Mouse (Mus musculus) hindbrain, embryonic 15.5 days (tissue): Measurements from ENCODE around the gene Mapk9. TPM values are rescaled to one million over a fixed set of nuclear protein-coding genes. Genes with fewer than 3 reads are reported as not detected.

Experiments used
- ATAC-seq: fragments of 200-750 bp; cut with Nextera tagmentation; 2 replicates; pipeline ENCODE4 v1.8.0; 2017; ENCODE audit warnings: low read depth, moderate number of reproducible peaks, moderate TSS enrichment; ENCODE audit not compliant: low FRiP score
- H3K27ac ChIP-seq: fragments of 300-500 bp; sonication (generic); replicated peaks from 2 replicates; pipeline ENCODE4 v1.5.1; 2015; ENCODE audit warnings: mild to moderate bottlenecking, inconsistent platforms
- H3K27me3 ChIP-seq: fragments of 300-500 bp; sonication (generic); 2 replicates; pipeline ENCODE4 v1.6.1; 2015; ENCODE audit warnings: control low read depth, inconsistent platforms
- H3K36me3 ChIP-seq: fragments of 300-500 bp; sonication (generic); 2 replicates; pipeline ENCODE4 v1.6.1; 2015; ENCODE audit warnings: control low read depth, inconsistent platforms
- H3K4me1 ChIP-seq: fragments of 300-500 bp; sonication (generic); replicated peaks from 2 replicates; pipeline ENCODE4 v1.6.1; 2015; ENCODE audit warnings: control low read depth, inconsistent platforms
- H3K4me2 ChIP-seq: fragments of 300-500 bp; sonication (generic); 2 replicates; pipeline ENCODE4 v1.6.1; 2015; ENCODE audit warnings: moderate library complexity, mild to moderate bottlenecking, inconsistent platforms
- H3K4me3 ChIP-seq: fragments of 300-500 bp; sonication (generic); 2 replicates; pipeline ENCODE4 v1.5.1; 2015; ENCODE audit warnings: mild to moderate bottlenecking, inconsistent platforms
- H3K9ac ChIP-seq: fragments of 300-500 bp; sonication (generic); 2 replicates; pipeline ENCODE4 v1.6.1; 2015; ENCODE audit warnings: inconsistent platforms
- H3K9me3 ChIP-seq: fragments of 300-500 bp; sonication (generic); 2 replicates; pipeline ENCODE4 v1.6.1; 2016; ENCODE audit warnings: control low read depth, inconsistent platforms
- WGBS: fragments of 180-500 bp; shearing (Covaris S2); methylation state at CpG from one replicate; pipeline ENCODE4 v1.1.7; 2015; 5-methylcytosine and 5-hydroxymethylcytosine counted together
- polyA plus RNA-seq: library from polyadenylated mRNA; unstranded; fragments of >200 nt; fragmentation: Nextera tagmentation; extraction: Ambion mirVana; gene quantifications from 2 replicates; pipeline ENCODE4 v1.2.1, GENCODE M21; 2015

Gene Mapk9
- polyA plus RNA-seq, 1 experiment from 2014 or later: 69.5 TPM

- no peak overlapping the region for H3K27ac ChIP-seq
- no peak overlapping the region for H3K9ac ChIP-seq
- no peak overlapping the region for H3K4me2 ChIP-seq
- peaks cover 12% of the 10 kb centered on the region for H3K4me1 ChIP-seq
- no peaks in the 10 kb centered on the region for H3K36me3 ChIP-seq
- no peaks in the 10 kb centered on the region for H3K27me3 ChIP-seq
- WGBS: 74% methylated on average over 3 of the region's 3 CpGs
- no peak for ATAC-seq
- no peak overlapping the region for H3K4me3 ChIP-seq
- no peaks in the 10 kb centered on the region for H3K9me3 ChIP-seq
Measured at GRCm38 (mm10) chr11:49842718-49843117, 3.8 kb upstream of the Mapk9 start.

DNA sequence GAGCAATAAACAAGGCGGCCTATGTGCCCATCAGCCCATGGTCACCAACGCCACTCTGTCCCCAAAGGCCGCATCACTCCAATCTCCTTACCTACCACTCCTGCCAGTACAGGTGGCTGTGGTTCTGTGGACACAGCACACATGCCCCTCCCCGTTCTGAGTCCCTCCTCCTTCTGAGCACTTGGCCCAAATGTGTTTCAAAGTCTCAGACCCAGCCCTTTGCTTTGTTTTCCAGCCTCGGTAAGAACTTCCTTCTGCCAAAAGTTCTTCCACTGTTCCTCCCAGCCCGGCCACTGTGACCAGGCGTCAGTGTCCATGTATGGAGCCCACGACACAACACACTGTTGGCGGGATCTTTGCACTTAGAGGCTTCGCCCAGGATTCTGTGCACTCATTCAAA is 2.2 kb upstream of the Mapk9 start:
- Histone ChIP-seq H3K4me3 (no peak overlapping the region), H3K27me3 (no peaks in the 10 kb centered on the region), H3K36me3 (no peaks in the 10 kb centered on the region), H3K27ac (no peak overlapping the region), H3K4me2 (no peak overlapping the region), H3K9ac (no peak overlapping the region), H3K9me3 (no peaks in the 10 kb centered on the region), H3K4me1 (peaks cover 24% of the 10 kb centered on the region)
- ATAC-seq: no peak
- 92% methylated on average over 10 of the region's 10 CpGs for WGBS

GRCm38 (mm10) chr11:49844969-49845368 is 1.6 kb upstream of the Mapk9 start:
- 0 out of 2 replicates have a peak, but pooled peaks cover 3% of the 10 kb centered on the region for H3K36me3 ChIP-seq
- H3K27me3 ChIP-seq: no peaks in the 10 kb centered on the region
- no peak overlapping the region for H3K27ac ChIP-seq
- WGBS: 58% methylated on average over 3 of the region's 3 CpGs
- no peaks in the 10 kb centered on the region for H3K9me3 ChIP-seq
- H3K4me2 ChIP-seq: peak overlapping the region; percentile 78; the same call in 1 of the 2 replicates
- peaks cover 24% of the 10 kb centered on the region for H3K4me1 ChIP-seq
- no peak for ATAC-seq
- H3K9ac ChIP-seq: no peak overlapping the region
- H3K4me3 ChIP-seq: no peak overlapping the region

- WGBS: 35% methylated on average over 11 of the region's 11 CpGs
- peak overlapping the region; percentile 78 for H3K4me2 ChIP-seq
- H3K27me3 ChIP-seq: no peaks in the 10 kb centered on the region
- peak overlapping the region; percentile 87 for H3K27ac ChIP-seq
- H3K36me3 ChIP-seq: peaks cover 13% of the 10 kb centered on the region; the same call in 1 of the 2 replicates
- peak overlapping the region; percentile 87 for H3K4me3 ChIP-seq
- peak overlapping the region; percentile 42 for H3K9ac ChIP-seq
- ATAC-seq: peak; percentile 9; the same call in 1 of the 2 replicates
- H3K4me1 ChIP-seq: peaks cover 24% of the 10 kb centered on the region
- no peaks in the 10 kb centered on the region for H3K9me3 ChIP-seq
Measured at GRCm38 (mm10) chr11:49845958-49846357, 593 bp upstream of the Mapk9 start.

DNA sequence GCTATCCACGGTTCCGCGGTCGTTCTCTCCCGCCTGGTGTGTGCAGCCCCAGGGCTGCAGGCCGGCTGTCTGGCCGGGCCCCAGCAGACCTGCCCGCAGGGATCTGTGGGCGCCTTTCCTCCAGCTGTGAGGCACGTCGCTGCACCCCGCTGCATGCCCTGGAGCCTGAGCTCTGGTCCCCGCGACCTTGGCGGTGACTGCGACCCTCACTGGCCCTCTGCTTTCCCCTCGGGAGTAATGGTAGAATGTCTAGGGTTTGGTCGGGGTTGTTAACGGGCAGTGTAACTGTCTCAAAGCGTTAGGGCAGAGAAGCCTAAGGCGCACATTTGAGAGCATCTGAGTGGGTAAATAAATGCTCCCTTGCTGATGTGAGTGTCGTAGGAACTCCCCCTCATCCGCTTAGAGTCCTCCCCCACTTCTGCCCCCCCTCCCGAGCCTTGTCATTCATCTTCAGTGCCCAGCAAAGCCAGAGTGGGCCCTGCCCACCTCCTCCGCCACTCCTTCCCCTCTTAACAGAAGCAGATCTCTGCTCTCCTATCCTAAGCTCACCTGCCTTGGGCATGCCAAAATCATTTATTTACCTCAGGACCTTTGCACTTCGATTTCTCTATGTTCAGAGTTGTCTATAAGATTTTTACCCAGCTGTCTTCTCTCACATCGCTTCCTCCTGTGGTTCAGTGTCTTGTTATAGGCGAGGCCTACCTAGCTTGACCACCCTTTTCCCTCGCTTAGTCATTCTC is 690 bp downstream of the Mapk9 start:
- Histone ChIP-seq H3K9ac (peak overlapping the region; percentile 92), H3K4me2 (peak overlapping the region; percentile 78), H3K36me3 (peaks cover 13% of the 10 kb centered on the region; the same call in 1 of the 2 replicates), H3K4me1 (peaks cover 30% of the 10 kb centered on the region), H3K4me3 (peak overlapping the region; percentile 87), H3K9me3 (no peaks in the 10 kb centered on the region), H3K27ac (peak overlapping the region; percentile 87), H3K27me3 (no peaks in the 10 kb centered on the region)
- no peak for ATAC-seq
- 8% methylated on average over 29 of the region's 29 CpGs for WGBS

- peaks cover 30% of the 10 kb centered on the region for H3K4me1 ChIP-seq
- H3K36me3 ChIP-seq: peaks cover 13% of the 10 kb centered on the region; the same call in 1 of the 2 replicates
- peak overlapping the region; percentile 87 for H3K4me3 ChIP-seq
- no peaks in the 10 kb centered on the region for H3K27me3 ChIP-seq
- H3K27ac ChIP-seq: no peak overlapping the region
- WGBS: 69% methylated on average over 2 of the region's 2 CpGs
- peak overlapping the region; percentile 78 for H3K4me2 ChIP-seq
- no peaks in the 10 kb centered on the region for H3K9me3 ChIP-seq
- ATAC-seq: no peak
- H3K9ac ChIP-seq: peak overlapping the region; percentile 92
Measured at GRCm38 (mm10) chr11:49847811-49848078, 1.2 kb downstream of the Mapk9 start.

DNA sequence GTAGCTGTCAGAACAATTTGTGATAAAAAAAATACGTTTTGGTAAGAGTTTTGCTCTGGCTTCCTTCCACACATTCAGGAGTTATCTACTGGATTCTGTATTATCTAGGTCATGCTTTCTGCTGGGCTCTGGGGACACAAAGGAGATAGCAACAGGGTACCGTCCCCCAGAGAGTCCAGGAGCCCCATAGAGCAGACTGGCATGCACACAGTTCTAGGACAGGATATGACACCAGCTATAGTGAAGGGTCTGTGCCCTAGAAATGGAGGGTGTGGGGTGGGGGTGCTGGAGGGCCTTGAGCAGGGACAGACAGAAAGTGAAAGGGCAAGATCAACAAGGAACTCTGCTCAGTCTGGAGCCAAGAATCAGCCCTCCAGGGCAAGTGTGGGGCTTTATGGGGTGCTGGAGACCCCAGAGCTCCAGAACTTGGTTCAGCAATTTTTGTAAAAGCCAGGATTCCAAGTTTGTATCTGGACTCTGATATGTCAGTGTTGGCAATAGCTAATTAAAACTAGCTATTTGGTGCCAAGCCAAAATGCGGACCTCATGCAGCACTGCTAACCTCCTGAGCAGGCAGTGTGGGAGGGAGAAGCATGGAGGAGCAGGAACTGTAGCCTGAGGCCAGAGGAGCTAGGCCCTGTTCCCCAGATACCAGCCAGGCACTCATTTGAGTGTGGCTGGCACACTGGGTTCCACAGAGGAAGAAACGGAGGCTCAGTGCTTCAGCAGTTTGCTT is 1.7 kb downstream of the Mapk9 start:
- Histone ChIP-seq H3K27me3 (no peaks in the 10 kb centered on the region), H3K9ac (peak overlapping the region; percentile 92), H3K4me1 (peaks cover 30% of the 10 kb centered on the region), H3K9me3 (no peaks in the 10 kb centered on the region), H3K4me3 (peak overlapping the region; percentile 87), H3K4me2 (peak overlapping the region; percentile 78), H3K36me3 (peaks cover 13% of the 10 kb centered on the region; the same call in 1 of the 2 replicates), H3K27ac (no peak overlapping the region)
- WGBS: 52% methylated on average over 4 of the region's 4 CpGs
- no peak for ATAC-seq

DNA sequence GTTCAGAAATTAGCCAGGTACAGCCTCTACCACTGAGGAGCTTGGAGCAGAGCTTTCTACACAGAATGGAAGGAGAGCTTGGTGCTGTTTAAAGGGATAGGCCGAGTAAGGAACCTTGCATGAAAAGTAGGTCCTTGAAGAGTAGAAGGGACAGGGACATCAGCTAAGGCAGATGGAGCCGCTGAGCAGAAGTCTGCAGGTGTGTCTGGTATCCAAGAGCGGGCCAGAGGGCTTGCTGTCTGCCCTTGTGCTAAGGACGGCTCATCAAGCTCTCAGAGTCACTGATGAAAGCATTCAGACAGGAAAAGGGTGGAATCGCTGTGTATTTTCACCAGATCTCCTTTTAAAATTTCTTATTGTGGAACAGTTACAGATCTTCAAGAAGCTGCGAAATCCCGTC is 3.8 kb downstream of the Mapk9 start:
- 87% methylated on average over 7 of the region's 7 CpGs for WGBS
- peaks cover 22% of the 10 kb centered on the region; the same call in 1 of the 2 replicates for H3K36me3 ChIP-seq
- H3K27me3 ChIP-seq: no peaks in the 10 kb centered on the region
- peaks cover 30% of the 10 kb centered on the region for H3K4me1 ChIP-seq
- H3K4me2 ChIP-seq: no peak overlapping the region
- no peak overlapping the region for H3K27ac ChIP-seq
- H3K4me3 ChIP-seq: no peak overlapping the region
- H3K9ac ChIP-seq: no peak overlapping the region
- H3K9me3 ChIP-seq: no peaks in the 10 kb centered on the region
- ATAC-seq: no peak

DNA sequence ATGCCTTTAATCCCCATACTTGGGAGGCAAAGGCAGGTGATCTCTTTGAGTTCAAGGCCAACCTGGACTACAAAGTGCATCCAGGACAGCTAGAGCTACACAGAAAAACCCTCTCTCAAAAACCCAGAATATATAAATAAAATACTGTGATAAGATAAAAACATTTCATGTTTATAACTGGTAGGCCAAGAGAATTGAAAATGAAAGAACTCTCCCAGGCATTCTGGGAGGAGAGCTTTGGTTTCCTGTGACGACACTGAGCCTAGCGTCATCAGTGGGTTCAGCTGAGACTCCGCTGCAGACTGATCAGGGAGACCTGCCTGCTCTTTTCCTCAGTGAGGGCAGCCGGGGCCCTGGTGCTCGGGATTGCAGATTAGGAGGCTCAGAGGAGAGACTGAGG is 8.6 kb downstream of the Mapk9 start:
- no peak overlapping the region for H3K4me3 ChIP-seq
- no peak overlapping the region for H3K9ac ChIP-seq
- H3K27ac ChIP-seq: no peak overlapping the region
- peaks cover 7% of the 10 kb centered on the region for H3K4me1 ChIP-seq
- H3K9me3 ChIP-seq: no peaks in the 10 kb centered on the region
- no peak for ATAC-seq
- H3K27me3 ChIP-seq: no peaks in the 10 kb centered on the region
- H3K36me3 ChIP-seq: peaks cover 24% of the 10 kb centered on the region
- 83% methylated on average over 5 of the region's 5 CpGs for WGBS
- H3K4me2 ChIP-seq: no peak overlapping the region

DNA sequence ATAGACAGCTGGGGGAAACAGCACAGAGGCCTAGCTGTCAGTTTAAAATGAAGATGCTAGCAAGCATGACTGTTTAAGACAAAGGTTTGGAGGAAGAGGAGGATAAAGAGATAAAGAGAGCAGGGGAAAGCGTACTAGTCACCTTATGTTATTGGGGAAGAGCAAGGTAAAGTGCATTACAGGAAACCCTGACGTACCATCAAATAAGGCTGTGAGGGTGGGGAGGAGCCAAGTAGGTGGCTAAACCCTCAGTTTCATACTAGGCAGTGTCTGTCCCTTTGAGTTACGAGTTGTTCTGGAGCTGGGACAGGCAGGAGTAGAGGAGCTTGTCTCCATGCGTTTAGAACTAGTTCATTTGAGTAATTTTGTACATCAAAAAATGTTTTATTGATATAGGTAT is 14.6 kb downstream of the Mapk9 start:
- Histone ChIP-seq H3K4me2 (no peak overlapping the region), H3K27ac (no peak overlapping the region), H3K27me3 (no peaks in the 10 kb centered on the region), H3K36me3 (peaks cover 9% of the 10 kb centered on the region), H3K4me1 (no peaks in the 10 kb centered on the region), H3K9ac (no peak overlapping the region), H3K9me3 (no peaks in the 10 kb centered on the region), H3K4me3 (no peak overlapping the region)
- ATAC-seq: no peak
- WGBS: 95% methylated on average over 4 of the region's 4 CpGs

DNA sequence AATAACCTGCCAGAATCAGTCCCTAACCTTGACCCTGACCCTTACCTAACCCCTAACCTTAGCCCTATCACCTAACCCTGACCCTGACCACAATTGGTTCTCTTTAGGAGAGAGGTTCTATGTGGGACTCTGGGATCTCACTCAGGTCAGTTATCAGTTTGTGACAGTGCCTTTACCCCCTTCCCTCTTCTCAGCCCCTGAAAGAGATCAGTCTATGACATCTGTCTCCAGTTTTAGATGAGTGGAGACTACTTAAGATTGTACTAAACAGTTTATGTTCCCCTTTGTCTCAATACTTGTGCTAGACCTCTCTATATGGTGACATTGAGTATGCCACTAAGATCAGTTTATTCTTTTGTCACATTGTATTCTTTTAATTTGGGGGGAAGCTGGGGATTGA is 17.4 kb downstream of the Mapk9 start:
- no peak overlapping the region for H3K9ac ChIP-seq
- no peaks in the 10 kb centered on the region for H3K9me3 ChIP-seq
- H3K27ac ChIP-seq: no peak overlapping the region
- H3K4me3 ChIP-seq: no peak overlapping the region
- no peaks in the 10 kb centered on the region for H3K4me1 ChIP-seq
- no peak for ATAC-seq
- H3K36me3 ChIP-seq: peaks cover 19% of the 10 kb centered on the region
- H3K4me2 ChIP-seq: no peak overlapping the region
- no peaks in the 10 kb centered on the region for H3K27me3 ChIP-seq

- Histone ChIP-seq H3K27me3 (no peaks in the 10 kb centered on the region), H3K4me3 (no peak overlapping the region), H3K4me2 (no peak overlapping the region), H3K4me1 (no peaks in the 10 kb centered on the region), H3K9me3 (no peaks in the 10 kb centered on the region), H3K27ac (no peak overlapping the region), H3K36me3 (peaks cover 30% of the 10 kb centered on the region), H3K9ac (no peak overlapping the region)
- ATAC-seq: no peak
- whole genome bisulfite sequencing: 90% methylated on average over 5 of the region's 5 CpGs
Measured at GRCm38 (mm10) chr11:49867320-49867719, 20.8 kb downstream of the Mapk9 start.
